Mouse (Mus musculus) right cerebral cortex, postnatal 36 days (tissue): ENCODE data around the gene Il33.
"Not testable (repeated sequence)": the region's sequence is repeated elsewhere in the genome, so short reads cannot be mapped to it uniquely, and the experiment has no call there.

Experiments
- DNase-seq, 2 experiments: peaks; one replicate each; pipeline ENCODE4 v3.0.0; 2022; ENCODE audit warnings: low spot score in 2 of 2, mixed read lengths in 1 of 2

Gene Il33

DNA sequence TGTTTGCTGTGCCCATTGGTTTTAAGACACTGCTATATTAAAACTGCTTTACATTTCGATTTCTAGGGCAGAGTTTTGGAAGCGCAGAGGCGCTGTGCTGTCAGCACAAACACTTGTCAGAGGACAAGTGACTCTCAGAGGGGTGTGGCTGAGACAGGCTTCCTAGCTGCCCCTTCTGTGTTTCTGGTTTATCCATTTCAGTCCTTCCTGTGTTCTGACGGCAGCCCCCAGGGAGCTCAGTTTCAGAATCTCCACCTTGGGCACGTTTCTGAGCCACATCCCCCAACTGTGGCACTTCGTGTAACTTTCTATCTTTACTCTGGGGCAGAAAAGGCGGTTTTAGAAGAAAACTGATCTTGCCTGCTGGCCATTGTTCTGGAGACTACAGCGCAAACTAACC, 12.5 kb downstream of the Il33 start:
- DNase-seq: no peak

DNA sequence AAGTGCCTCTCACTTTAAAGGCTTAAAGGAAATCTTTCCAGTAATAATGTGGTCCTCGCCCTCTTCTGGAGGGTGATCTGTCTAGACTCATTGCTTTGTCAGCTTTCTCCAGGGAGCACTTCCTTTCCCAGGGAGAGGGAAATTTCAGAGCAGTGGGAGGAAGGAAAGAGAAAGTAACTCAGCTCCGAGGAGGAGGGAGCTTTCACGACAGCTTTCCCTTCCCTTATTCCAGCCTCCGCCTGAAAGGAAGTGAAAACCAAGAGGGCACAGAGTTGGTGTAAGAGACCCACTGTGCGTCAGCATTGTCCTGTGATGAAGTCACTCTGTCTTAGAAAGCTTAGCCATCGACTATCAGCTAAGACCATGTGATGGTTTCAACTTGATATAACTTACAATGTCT, 15.3 kb downstream of the Il33 start:
- DNase-seq: no peak

DNA sequence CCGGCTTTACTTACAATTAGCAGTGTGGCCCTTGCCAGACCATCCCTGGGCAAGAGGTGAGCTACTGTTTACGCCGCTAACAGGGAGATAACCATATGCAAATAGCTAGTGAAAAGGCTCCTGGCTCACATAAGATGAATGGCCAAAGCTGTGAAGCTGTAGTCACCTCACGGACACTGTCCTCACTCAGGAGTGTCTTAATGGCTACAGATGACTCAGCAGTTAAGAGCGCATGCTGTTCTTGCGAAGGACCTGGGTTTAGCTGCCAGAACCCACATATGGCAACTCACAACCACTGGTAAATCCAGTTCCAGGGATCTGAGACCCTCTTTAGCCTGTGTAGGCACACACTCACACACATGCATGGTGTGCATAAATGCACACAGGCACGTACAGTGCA, 16.3 kb downstream of the Il33 start:
- DNase-seq: no peak

DNA sequence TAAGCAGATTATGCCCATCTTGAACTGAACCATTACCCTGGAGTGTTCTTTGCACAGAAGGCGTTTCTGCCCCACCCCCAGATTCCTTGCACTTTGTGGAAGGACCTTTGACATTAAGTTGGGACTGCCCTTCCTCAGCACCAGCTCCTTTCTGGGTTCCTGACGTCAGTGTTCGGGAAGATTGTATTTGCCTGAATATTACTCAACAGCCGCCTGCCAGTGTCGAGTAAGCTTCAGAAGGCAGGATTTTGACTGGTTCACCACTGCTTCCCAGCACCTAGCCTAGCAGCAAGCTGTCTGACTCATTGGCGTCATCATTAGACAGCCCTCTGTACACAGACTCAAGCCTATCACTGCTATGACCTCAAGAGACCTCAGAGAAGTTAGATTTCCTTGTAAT, 17.4 kb downstream of the Il33 start:
- DNase-seq: no peak

DNA sequence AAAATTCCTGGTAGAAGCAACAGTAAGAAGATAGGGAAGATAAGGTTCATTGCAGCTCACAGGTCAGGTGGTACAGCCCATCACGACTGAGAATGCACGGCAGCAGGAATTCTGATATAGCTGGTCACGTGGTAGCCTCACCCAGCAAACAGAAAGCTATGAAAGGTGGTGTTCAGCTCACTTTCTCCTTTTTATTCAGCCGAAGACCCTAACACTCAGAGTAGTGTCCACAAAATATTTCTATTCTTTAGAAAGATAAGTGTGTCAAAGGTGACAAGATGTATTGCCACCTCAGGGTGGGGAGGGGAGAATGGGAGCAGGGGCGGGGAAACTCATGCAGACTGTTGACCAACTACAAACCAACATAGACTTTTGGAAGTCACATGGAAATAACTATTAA, 19.5 kb downstream of the Il33 start:
- no peak for DNase-seq

DNA sequence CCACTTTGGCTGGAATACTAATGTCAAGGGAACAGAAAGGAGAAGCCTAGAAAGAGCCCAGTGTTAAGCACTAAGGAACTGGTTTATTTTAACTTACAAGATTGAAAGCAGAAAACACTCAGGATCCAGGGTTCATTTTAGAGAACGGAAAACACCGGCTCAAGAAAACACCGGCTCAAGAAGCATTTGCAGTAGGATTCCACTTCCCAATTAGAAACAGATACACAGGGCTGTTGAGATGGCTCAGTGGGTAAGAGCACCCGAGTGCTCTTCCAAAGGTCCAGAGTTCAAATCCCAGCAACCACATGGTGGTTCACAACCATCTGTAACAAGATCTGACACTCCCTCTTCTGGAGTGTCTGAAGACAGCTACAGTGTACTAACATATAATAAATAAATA, 20.0 kb downstream of the Il33 start:
- not testable (repeated sequence) for DNase-seq

DNA sequence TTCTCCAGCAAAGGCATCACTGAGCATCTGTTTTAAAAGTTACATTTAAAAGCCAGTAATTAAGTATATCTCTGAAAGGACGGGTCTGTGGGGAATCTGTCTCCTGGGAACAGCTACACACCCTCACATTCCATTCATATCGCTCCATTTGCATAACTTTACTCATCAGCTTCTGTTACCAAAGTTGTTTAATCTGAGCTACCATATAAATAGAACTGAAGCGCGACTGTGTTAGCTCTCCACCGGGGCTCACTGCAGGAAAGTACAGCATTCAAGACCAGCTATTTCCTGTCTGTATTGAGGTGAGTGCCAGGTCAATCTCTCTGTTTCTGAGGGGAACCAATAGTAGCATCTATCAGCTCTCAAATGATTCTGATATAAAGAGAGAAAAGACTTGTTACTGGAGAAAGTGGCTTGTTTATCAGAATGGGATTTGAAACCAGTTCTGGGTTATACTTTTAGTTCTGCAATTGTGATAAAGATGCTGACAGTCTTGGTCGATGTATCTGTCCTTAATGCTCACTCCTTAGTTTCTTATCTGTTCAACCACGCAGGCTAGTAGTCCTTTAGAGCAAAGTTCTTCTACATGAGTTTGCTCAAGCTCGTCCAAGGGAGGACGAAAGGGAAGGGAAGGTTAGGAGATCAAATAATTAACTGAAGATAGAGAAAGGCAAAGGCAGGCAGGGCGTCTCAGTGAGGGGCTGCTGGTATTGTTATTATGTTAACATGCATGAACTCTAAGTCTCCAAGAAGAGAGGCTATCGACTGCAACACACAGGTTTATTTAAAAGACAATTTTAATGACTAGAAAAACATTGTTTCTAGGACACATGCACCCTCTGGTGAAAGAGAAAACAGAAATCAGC, 20.9 kb downstream of the Il33 start:
- peak in 1 of 2 experiments; percentile 9 for DNase-seq

DNA sequence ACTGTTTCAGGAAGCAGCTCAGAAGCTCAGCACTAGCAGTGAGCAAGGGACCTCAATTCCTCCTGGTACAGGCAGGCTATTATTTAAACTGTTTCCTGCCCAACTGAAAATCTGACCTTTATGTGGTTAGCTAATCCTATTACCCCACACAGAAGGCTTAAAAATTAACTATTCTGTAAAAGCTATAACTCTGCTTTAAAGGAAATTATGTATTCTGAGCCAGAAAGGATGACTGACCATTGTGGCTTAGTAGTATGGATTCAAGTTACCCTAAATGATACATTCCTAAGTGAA, 21.5 kb downstream of the Il33 start:
- no peak for DNase-seq

DNA sequence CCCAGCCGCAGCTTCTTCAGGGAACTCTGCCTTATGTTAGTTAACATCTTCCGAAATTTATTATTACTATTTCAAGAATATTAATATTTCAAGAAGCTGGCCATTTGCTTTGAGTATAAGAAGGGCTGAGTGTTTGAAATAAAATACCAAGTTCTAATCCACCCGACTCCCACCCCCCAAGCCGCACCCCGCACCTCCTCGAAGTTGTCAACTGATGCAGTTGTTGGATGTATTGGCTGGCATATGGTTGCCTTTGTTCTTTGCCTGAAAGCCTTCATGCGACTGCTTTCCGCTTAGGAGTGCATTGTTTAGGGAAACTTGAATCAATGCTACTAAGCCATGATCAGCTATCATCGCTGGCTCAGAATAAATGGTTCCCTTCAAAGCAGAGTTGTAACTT, 22.1 kb downstream of the Il33 start:
- no peak for DNase-seq

DNA sequence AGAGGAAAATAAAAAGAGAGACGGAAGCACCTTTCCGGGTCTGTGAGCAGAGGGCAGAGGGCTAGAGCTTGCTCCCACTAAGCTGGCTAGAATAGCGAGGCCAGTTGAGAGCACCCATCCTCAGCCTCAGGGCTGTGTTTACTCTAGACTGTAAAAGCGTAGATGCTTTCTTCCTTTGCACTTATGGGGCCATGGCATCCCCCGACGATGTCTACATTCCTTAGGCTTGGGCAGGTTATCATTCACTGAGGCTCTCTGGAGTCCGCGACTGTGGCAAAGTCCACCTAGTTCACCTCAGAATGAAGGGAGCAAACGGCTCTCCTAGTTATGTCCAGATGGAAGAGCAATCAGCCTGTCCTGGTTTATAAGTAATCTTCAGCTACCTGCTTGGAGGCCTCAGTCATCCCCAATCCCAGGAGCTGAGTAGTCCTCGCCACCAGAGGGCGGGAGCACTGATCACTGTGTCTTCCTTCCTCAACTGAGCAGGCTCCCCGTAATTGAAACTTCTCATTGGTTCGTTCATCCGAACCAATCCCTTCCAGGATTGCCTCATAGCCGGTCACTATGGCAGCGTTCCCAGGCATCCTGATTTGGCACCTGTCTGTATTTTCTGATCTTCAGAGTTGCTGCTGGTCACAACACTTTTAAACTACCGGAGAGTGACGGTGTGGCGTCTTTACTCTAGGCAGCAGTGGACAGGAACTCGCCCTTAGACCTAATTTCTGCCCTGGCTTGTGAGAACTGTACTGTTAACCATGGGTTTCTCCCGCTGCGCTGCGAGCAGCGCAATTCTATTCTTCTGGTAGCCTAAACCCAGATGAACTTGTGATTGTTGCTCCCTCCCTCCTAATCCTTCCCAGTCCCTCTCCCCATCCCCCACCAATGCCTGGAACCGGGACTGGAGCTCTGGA, 23.2 kb downstream of the Il33 start:
- DNase-seq: peak; percentile 58 to 59

DNA sequence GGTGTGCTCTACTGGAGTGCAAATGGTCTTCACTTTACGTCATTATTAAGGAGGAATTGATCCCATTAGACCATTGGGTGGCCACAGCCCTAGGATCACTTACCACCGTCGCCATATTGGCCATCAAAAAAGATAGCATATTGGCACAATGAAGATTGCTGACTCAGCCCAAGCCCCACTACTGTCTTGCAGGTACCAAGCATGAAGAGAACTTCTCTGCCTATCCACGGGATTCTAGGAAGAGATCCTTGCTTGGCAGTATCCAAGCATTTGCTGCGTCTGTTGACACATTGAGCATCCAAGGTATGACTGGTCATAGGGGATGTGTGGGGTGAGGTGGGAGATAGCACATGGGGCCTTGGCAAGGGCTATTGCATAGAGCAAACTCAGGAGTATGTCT, 27.6 kb downstream of the Il33 start:
- DNase-seq: no peak

DNA sequence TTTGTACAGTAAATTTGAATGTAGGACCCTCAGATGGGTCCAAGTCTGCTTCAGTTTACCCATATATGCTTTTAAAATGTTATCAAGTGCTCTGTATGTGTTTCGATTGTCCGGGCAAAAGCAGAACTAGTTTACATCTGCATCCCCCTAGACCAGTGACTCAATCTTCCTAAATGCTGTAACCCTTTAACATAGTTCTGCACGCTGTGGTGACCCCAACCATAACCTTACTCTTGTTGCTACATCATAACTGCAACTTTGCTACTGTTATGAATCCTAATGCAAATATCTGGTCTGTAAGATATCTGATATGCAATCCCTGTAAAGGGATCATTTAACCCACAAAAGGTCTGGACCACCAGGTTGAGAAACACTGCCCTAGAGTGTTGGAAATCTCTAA, 28.9 kb downstream of the Il33 start:
- DNase-seq: no peak

DNA sequence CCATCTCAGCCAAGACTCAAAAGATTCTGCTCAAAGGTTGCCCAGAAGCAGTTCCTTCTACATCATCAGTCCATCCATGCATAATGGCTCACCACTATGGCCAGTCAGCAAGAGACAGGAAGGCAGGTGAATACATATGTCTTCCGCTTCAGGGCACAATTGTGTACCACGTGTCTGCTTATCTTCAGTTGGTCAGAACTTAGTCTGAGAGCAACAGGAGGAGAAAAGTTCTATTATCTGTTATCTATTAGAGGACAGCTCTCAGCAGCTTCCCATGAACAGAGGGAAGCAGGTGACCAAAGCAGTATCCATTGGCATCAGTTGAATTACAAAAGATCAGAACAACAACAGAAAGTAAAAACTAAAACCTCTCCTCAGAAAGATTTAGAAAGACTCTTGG, 30.5 kb downstream of the Il33 start:
- no peak for DNase-seq

DNA sequence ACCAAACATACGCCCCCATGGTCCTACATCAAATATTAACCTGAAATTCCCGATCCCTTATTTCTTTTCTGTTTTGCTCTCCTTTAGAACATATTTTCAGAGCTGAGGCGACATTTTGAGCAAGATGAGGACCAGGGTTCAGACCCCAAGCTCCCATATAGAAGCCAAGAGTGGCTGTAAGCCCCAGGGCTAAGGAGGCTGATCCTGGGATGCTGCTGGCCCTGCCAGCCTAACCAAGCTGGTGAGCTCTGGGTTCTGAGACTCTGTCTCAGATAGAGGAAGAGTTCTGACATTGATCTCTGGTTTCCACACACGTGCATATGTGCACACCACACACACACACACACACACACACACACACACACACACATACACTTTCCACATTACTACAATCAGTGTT, 36.0 kb downstream of the Il33 start:
- DNase-seq: no peak

DNA sequence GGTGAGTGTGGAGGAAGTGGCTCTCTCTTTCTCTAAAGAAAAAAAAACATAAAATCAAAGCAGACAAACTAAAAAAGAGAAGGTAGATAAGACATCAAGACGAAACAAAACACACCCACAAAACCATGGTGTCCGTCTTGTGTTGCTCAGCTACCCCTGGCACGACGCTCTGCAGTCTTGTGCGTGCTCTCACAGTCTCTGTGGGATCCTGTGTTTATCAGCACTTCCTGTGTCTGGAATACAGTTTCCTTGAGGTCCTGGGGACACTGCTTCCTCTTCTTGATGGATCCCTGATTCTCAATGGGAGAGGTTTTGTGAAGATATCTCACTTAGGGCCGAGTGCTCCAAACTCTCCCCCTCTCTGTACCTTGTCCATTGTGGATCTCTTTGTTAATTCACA, 36.9 kb downstream of the Il33 start:
- DNase-seq: no peak

DNA sequence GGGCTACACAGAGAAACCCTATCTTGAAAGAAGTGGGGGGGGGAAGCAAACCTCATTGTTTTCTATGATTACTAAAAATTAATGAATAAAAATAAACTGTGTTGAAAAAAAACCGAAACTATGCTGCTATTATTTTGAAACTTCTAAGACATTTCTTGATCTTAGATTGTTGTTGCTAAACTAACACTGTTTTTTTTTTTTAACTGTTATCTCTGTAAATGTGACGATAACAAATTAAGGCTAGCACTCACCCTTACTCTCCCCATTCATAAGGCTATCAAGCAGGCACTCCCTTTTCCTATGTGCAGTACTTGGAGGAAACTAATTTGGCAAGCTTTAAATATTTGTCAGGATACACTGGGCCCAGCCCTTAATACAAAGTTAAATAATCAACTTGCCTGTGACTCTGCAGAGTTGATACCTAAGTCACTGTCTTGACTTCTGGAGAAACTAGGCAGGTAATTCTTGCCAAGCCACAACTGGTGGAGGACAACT, 38.7 kb downstream of the Il33 start:
- no peak for DNase-seq

DNA sequence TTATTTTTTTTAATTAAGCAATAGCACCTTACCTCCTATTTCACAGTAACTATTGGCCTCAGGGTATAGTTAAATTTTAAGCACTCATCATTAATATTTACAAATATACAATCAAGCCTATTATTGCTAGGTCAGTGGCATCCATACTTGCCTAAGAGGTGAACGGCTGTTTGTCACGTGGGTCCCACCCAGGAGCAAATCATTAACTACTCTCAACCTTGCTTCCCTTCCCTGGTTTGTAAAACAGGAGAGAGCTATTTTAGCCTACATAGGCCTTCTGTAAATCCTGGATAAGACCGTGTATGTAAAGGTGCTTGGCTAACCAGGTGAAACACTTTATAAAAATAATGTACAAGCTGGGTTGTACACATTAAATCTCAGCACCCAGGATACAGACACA, 43.0 kb downstream of the Il33 start:
- no peak for DNase-seq

DNA sequence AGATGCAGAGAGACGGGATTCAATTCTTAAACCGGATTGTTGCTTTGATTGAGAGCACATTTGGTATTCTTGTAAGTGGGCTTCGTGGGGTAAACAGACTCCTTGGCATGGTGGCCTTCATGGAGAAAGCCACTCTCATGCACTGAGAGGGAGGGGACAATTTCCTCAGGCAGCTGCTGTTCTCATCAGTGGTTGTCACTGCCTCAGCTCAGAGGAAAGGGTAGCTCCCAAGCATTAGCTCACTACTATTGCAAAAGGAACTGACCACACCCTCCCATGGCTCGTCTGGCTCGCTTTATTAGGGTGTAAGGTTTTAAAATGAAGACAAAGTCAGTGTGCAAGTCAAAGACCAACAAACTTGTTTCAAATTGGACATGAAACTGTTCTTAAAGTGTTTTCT, 48.5 kb downstream of the Il33 start:
- DNase-seq: no peak

DNA sequence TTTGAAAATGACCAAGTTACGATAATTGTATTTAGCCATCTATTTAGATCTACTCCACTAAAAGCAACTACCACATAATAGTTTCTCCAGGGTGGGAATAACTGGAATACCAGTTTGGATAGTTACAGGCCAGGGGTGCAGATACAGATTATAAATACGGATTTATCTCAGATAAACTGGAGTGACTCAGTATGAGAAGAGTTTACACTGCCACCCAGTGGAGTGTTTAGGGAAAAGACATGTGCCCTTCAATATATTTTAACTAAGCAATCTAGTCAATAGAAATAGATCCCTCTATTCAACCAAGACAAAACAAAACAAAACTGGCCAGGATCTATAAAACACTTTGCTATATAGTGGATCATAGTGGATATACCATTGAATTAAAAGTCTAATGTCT, 53.9 kb downstream of the Il33 start:
- no peak for DNase-seq

DNA sequence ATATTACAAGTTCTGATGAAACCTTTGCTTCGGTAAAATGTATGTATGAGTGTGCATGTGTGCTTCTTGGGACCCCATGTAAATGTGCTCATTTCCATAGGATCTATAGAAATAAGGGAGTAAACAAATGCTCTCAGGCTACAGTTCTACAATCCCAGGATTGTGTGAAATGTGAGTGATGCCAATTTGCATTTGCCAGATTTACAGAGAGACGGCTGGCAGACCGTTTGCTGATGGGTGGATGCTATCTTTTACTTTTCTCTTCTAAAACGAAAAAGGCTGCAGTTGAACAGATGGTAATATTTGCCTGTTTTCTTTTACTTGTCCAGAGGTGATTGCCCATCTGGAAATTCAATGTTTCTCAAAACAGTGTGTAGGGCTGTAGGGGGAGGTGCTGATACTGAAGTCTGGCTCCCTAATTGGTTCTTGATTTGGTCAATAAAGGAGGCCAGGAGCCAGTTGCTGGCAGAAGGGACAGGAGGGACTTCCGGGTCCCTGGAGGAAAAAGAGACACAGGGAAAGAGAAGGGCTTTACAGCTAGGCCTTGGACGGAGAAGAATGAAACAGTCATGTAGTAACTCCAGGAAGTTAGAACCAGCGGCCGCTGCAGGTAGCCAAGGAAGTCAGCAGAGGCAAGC, 54.7 kb downstream of the Il33 start:
- DNase-seq: no peak

DNA sequence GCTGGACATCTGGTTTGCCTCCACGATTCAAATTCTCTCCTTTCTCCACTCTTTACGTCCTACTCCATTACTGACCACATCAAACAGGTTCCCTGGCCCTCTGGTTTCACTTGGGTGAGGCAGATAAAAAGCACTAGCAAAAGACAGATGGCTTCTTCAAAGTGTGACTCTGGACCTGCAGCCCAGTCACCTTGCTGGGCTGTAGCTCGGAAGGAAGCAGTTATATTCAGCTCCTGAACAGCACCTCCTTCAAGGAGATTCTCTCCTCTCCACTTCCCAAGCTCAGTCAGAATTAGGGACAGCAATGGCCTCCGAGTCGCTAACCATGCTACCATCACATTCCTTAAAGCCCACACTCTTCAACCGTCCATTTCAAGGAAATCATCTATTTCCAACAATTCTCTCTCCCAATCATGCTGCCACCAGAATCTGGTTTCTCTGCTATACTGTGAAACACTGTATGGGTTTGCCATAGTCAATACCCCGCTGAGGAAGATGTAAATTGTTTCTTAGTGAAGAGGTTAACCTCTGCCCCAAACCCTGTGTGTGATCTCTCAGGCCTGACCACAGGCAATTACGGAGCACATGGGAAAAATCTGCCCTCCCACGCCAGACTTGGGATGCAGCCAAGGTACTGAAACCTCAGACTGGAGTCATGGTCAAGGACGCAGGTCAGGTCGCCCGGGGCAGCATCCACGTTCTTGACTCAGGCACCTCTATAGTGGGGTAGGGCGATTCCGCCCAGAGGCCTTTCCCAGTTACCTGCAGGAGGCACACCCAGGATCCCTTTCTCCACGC, 59.5 kb downstream of the Il33 start:
- DNase-seq: no peak
